Mouse (Mus musculus): Measurements from ENCODE around the gene Nrd1.

The Nrd1 gene

DNA sequence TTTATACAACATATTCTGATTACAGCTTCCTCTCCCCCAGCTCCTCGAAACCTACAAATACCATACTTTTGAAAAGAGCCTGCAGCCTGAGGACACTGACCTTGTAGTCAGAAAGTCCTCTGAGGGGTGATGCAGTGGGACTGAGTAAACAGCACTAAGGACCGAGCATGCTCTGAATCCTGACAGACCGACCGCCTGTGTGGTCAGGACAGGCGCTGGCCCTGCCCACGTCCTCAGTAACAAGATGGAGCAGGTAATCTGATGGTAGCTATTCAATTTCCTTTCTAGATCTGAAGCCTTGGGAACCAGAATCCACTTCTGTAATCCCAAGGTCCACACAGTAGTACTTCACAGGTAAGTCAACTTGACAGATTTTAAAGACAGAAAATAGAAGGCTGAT, 108.6 kb downstream of the Nrd1 start:
- ChIA-PET POLR2A (interaction anchor here in 3 of 4 experiments (0.7 to 2.4 kb wide), 8 partner anchors 8 to 44 kb away, joined by 3 to 13 read pairs (median 4); no protein-coding TSS in a partner anchor), CTCF (no interaction called here)

DNA sequence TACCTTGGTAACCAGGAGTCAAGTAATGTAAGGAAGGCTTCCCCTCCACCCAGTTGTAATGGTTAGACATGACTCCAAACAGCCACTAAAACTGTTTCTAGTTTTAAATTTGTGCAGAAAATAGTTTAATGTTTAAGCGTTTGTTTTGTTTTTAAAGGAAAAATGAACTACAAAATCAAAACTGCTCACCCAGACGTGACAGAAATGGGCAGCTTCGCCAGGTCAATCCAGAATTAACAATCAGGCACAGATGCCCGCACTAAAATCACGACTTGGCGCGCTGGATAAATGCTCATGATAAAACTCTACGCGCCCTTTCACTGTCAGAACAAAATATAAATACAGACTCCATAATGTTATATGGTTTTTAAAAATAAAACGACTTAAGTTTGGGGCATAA, 109.2 kb downstream of the Nrd1 start:
- ChIA-PET POLR2A (interaction anchor here in 1 of 4 experiments (0.9 to 2.2 kb wide), 4 partner anchors 8 to 37 kb away, joined by 3 to 7 read pairs (median 5); no protein-coding TSS in a partner anchor), CTCF (no interaction called here)

DNA sequence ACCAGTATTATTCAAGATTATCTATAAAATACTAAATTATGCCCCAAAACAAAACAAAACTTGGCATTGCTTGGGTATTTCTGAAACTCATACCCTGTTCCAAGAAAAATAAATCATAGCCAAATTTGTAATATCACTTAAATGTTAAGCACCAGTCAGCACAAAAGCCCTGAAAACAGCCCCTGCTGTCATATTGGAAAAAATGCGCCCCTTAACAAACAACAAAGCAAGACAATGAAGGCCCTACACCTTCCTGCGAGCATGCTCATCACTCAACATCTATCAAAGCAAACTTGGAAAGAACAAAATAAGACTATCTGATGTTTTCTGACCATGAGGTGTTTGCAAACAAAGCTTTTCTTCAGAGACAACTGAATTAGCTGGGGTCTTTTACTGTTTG, 110.5 kb downstream of the Nrd1 start:
- POLR2A ChIA-PET = interaction anchor here in 1 of 4 experiments (0.6 to 1.5 kb wide), 3 partner anchors 36 to 1227 kb away, joined by 3 to 6 read pairs (median 5); no protein-coding TSS in a partner anchor
- CTCF ChIA-PET = no interaction called here

Data from embryonic stem cell, embryonic (primary cell).